Mouse (Mus musculus) adrenal gland, postnatal 4 days (tissue): Measurements from ENCODE around the gene Rfk. TPM values are rescaled to one million over a fixed set of nuclear protein-coding genes. Genes with fewer than 3 reads are reported as not detected.
A peak's percentile ranks its signal among the peaks of the same experiment; 100 is the strongest.

Experiments used
- DNase-seq, 2 experiments: peaks; one replicate each; pipeline ENCODE4 v3.0.0; 2021 to 2022; ENCODE audit warnings: low spot score in 2 of 2, mixed read lengths in 2 of 2
- long read RNA-seq, 2 experiments: library from polyadenylated mRNA; stranded (forward); transcript quantifications; one replicate each; pipeline ENCODE4 v2.0.0; 2021
- total RNA-seq, 2 experiments: library from RNA; stranded (reverse); gene quantifications; 2 replicates each; pipeline ENCODE4 v1.2.3; 2021

Gene Rfk
- 10 to 100 TPM; 66.4 to 73.2 TPM for total RNA-seq
- long read RNA-seq, experiment 1, transcript Rfk-201 (4 exons, 2,482 nt) = major isoform, 24 of 26 reads
- long read RNA-seq, experiment 1, partial matches to known transcripts = 0 of 26 reads
- long read RNA-seq, experiment 1, other reads (novel, unspliced or antisense) = 1 of 26 reads
- long read RNA-seq, experiment 2, transcript Rfk-201 (4 exons, 2,482 nt) = major isoform, 105 of 113 reads
- long read RNA-seq, experiment 2, partial matches to known transcripts = 6 of 113 reads
- long read RNA-seq, experiment 2, other reads (novel, unspliced or antisense) = 1 of 113 reads

- peak; percentile 83 to 92 for DNase-seq
Observed at GRCm38 (mm10) chr19:17393841-17394591, at the start of gene Rfk. Gene Rfk (plus strand): TSS chr19:17394043.

GRCm38 (mm10) chr19:17344881-17345280, 49.0 kb upstream of the Rfk start:
- no peak for DNase-seq

- DNase-seq = no peak
Observed at GRCm38 (mm10) chr19:17346716-17347474, 46.9 kb upstream of the Rfk start.

GRCm38 (mm10) chr19:17347852-17348251, 46.0 kb upstream of the Rfk start:
- DNase-seq = no peak

GRCm38 (mm10) chr19:17353727-17354126, 40.1 kb upstream of the Rfk start:
- DNase-seq = no peak

- no peak for DNase-seq
Observed at GRCm38 (mm10) chr19:17354362-17354761, 39.5 kb upstream of the Rfk start.

GRCm38 (mm10) chr19:17354797-17355196, 39.0 kb upstream of the Rfk start:
- no peak for DNase-seq

GRCm38 (mm10) chr19:17355361-17355760, 38.5 kb upstream of the Rfk start:
- no peak for DNase-seq

GRCm38 (mm10) chr19:17355950-17356867, 37.6 kb upstream of the Rfk start:
- peak in 1 of 2 experiments; percentile 24 for DNase-seq

GRCm38 (mm10) chr19:17356932-17357331, 36.9 kb upstream of the Rfk start:
- no peak for DNase-seq

GRCm38 (mm10) chr19:17357391-17357790, 36.5 kb upstream of the Rfk start:
- no peak for DNase-seq

GRCm38 (mm10) chr19:17359315-17359890, 34.4 kb upstream of the Rfk start:
- no peak for DNase-seq

GRCm38 (mm10) chr19:17361181-17361580, 32.7 kb upstream of the Rfk start:
- DNase-seq = no peak

GRCm38 (mm10) chr19:17364741-17365140, 29.1 kb upstream of the Rfk start:
- DNase-seq = no peak

GRCm38 (mm10) chr19:17366364-17367090, 27.3 kb upstream of the Rfk start:
- DNase-seq = no peak

- DNase-seq = no peak
Observed at GRCm38 (mm10) chr19:17368557-17368956, 25.3 kb upstream of the Rfk start.

- no peak for DNase-seq
Observed at GRCm38 (mm10) chr19:17369581-17369980, 24.3 kb upstream of the Rfk start.

GRCm38 (mm10) chr19:17372701-17373100, 21.1 kb upstream of the Rfk start, which contains the start of gene Gcnt1:
Gene Gcnt1 (minus strand): TSS chr19:17372844.
- DNase-seq = no peak

- DNase-seq = no peak
Observed at GRCm38 (mm10) chr19:17378845-17379244, 15.0 kb upstream of the Rfk start.

- no peak for DNase-seq
Observed at GRCm38 (mm10) chr19:17380549-17380948, 13.3 kb upstream of the Rfk start.
